Mouse (Mus musculus) liver, embryonic 14.5 days (tissue): ENCODE data around the gene Ppp1r12b.

ENCODE experiments used
- CTCF ChIP-seq: IDR thresholded peaks from 2 replicates; pipeline ENCODE4 v1.5.1; 2016; ENCODE audit warnings: antibody characterized with exemption, low read depth, control low read depth
- EP300 ChIP-seq: IDR thresholded peaks from 2 replicates; pipeline ENCODE4 v1.6.1; 2016; ENCODE audit warnings: antibody characterized with exemption, low read depth

DNA sequence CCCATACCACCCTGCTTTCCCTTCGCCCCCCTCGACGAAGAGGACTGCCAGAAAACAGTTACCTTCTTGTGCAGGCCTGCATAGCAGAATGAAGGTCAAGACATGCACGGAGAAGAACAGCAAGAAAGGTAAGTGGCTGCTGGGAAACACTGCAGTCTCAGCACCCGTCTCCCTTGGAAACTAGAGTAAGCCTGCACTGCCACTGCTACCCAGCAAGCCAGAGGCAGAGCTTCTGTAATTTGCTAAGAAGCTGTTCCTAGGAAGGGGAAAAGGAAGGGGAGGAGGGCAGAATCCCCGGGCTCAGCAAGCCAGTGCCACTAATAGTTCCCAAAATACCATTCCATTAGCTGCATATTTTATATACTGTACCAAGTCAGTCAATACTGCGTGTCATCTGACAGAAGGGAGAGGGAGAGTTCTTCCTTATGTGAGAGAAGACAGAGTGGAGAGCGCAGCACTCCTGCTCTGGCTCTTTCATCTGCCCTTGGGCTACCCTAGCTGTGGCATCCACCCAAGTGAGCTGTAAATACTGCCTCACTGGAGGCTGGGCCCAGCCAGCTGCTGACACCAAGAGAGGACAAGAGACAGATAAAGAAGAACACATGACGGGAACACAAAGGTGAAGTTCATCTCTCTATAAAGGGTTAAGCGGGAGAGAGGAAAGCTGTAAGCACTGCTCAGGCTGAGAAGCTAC, 109.3 kb downstream of the Ppp1r12b start:
- TF ChIP-seq CTCF = no peak
- TF ChIP-seq EP300 = no peak
